Mouse (Mus musculus) mouse trophoblast stem cell (cell line): Measurements from ENCODE around the gene Armc2.

Experiments
- in situ Hi-C, 2 experiments: fragments of 300-500 bp; cut with MseI, MboI; formaldehyde crosslinking; loops; 2 replicates in 1 of 2; 3 replicates in 1 of 2; pipeline ENCODE4 v1.15.1; 2025

Armc2 gene

GRCm38 (mm10) chr10:42018016-42018949 lies at the start of gene Armc2:
Armc2 (minus strand) TSS chr10:42018442.
- in situ Hi-C loops, result no loop called here

DNA sequence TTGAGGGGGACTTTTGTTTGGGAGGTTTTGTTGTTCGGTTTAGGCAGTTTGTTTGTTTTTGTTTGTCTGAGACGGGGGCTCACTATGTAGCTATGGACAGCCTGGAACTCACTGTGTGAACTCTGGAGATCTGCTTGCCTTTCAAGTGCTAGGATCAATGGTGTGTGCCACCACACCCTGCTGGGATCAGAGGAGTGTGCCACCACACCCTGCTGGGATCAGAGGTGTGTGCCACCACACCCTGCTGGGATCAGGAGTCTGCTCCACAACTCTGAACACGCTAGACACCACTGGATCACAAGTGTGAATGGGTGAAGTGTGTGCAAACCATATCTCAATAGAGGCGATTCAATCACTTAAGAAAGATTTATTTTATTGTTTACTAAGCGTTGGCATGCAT lies 46.2 kb upstream of the Armc2 start:
- in situ Hi-C loops, result no loop called here

DNA sequence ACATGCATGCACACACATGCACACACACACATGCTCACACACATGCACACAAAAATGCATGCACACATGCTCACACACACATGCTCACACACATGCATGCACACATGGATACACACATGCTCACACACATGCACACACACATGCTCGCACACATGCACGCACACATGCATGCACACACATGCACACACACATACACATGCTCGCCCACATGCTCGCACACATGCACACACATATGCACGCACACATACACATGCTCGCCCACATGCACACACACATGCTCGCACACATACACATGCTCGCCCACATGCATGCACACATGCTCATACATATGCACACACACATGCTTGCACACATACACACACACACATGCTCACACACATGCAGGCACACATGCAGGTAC lies 41.3 kb upstream of the Armc2 start:
- in situ Hi-C loops, result no loop called here

GRCm38 (mm10) chr10:42057746-42058145 lies 39.5 kb upstream of the Armc2 start:
- in situ Hi-C loops, result no loop called here

GRCm38 (mm10) chr10:42057231-42057601 lies 39.0 kb upstream of the Armc2 start:
- in situ Hi-C loops, result no loop called here

GRCm38 (mm10) chr10:42056486-42057230 lies 38.4 kb upstream of the Armc2 start:
- in situ Hi-C loops, result no loop called here

GRCm38 (mm10) chr10:42055224-42056165 lies 37.3 kb upstream of the Armc2 start:
- in situ Hi-C loops, result no loop called here

DNA sequence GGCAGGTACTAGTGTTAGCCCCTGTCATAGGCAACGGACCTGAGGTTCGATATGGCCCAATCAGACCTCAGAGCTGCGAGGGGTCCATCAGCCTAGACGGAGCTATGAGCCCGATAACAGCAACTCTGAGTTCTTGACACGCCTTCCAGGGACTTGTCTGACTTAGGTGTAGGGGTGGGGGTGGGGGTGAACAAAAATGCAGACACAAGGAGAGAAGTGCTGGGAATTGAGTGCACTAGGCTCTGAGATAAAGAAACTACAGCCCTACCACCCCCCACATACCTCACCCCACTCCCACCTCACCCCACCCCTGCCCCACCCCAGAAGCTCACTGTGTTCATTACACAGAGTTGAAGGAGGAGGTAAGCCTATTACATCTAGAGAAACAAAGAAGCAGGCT lies 32.8 kb upstream of the Armc2 start:
- in situ Hi-C loops, result no loop called here

DNA sequence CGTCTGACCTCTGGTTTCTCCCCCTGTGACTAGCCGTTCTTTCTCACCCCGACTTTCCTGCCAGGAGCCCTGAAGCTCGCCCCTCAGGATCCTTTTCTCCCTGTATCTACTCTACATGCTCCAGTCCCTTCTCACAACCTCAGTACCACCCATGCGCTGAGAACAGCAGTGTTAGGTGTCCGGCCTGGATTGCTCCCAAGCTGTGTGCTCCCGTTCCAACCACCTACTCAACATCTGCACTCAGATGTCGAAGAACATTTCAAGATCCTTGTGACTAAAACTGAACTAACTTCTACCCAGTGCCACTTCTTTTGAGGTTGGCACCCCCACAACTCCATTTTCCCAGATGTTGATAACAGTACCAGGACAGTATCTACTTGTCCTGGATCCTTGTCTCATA lies 30.4 kb upstream of the Armc2 start:
- in situ Hi-C loops, result no loop called here

DNA sequence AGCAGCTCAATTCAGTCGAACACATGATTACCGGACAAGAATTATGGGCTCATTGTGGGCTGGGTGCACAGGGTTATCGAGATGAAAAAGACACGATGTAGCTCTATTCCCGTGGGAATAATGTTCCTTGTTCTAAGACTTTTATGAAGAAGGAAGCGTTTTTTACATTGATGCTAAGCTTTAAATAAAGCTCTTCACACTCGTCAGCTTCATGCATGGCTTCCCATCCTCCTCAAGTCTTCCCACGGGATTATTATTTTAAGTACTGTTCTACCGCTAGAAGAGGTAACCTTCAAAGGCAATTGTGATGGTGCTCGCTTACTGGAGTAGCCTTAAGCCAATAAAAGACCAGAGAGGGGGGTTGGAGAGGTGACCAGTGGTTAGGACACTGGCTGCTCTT lies 26.3 kb upstream of the Armc2 start:
- in situ Hi-C loops, result no loop called here

GRCm38 (mm10) chr10:42043307-42043706 lies 25.1 kb upstream of the Armc2 start:
- in situ Hi-C loops, result no loop called here

DNA sequence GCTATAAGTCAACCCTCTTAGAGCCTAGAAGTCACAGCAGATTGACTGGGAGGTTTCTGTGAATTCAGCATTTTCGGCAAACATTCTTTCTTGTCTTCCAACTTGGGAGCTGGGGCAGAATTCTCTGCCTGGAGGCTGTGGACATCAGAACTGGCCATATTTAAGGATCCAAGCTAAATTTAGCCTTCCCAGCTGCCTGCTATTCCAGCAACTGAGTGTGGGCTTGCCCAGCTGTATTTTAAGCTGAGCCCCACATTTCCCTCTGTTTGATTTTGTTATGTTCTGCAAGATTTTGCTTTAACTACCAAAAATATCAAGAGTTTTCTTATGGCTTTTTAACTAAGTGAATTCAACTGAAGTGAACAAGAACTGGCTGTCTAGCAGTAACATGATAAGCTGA lies 24.6 kb upstream of the Armc2 start:
- in situ Hi-C loops, result no loop called here

DNA sequence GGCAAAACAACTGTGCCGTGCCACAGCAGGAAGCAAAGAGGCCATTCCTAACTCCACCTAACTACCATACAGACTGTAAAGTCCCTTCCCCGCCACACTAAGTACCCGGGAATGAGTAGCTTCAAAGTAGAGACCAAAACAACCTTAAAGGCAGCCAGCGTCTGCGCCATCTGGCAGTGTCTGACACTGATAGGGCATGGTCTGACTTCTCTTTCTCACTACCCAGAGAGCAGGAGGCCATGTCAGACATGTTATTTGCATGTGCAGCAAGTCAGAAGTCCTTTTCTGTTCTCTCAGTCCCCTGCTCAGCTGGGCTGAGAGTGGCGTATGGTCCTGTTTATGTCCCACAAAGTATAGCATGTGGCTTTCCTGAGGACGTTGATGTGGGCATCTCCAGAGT lies 23.8 kb upstream of the Armc2 start:
- in situ Hi-C loops, result no loop called here

DNA sequence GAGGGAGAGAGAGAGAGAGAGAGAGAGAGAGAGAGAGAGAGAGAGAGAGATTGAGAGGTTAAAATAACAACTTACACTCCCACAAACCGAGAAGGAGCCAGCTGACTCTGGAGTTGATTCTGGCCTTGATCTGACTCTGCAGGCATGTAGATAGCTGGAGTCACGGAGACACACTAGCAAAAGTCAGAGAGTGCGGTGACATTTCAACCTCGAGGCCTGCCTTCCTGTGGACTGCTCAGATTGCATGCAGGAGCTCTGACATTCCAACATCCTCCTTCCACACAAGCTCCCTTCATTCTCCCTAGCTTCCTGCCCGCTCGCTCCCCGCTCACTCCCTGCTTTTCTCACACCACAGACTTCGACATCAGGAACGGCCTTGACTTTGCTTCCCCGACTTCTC lies 20.3 kb upstream of the Armc2 start:
- in situ Hi-C loops, result no loop called here

DNA sequence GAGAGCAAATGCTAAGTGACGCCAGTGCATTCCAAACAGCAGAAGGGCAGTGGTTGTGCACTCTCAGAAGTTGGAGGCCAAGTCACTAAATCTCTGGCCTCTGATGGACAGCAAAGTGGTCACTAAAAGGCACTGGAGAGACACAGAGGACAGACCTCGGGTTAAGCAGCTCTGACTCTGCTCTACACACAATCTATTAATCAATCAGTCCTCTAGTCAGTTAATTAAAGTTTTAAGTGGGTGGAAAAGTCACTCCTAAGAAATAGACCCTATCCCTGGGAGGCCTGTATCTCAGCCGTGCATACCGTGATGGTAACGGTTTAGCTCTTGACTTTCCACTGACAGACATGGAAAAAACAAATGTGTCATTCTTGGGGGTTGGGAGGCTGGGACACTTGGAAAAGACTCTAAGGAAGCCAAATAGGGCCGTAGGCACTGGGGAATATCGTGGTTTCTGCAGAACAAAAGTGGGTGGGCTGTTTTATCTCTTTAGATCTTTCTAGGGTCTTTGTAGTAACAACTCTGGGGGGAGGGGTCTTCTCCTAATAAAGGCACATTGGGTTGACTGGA lies 19.1 kb upstream of the Armc2 start:
- in situ Hi-C loops, result no loop called here

- in situ Hi-C loops, result no loop called here
Measured at GRCm38 (mm10) chr10:42036846-42037245, 18.6 kb upstream of the Armc2 start.

DNA sequence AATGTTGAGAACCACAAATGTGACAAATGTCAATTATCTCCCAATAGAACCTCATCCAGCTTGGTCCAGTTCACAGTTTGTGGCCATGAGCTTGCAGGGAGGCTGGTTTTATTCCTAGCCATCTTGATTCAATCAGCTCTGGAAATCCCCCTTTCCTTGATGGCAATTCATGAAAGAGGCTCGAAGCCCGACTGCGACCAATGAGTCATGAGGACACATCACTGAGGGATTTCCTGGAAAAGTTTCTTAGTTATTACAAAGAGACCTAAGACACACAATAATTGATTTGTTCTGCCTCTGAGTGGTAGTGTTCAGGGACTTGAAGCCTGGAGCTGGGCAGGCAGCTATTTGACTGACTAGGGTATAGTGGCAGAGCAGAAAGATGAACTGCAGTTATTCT lies 15.3 kb upstream of the Armc2 start:
- in situ Hi-C loops, result no loop called here

DNA sequence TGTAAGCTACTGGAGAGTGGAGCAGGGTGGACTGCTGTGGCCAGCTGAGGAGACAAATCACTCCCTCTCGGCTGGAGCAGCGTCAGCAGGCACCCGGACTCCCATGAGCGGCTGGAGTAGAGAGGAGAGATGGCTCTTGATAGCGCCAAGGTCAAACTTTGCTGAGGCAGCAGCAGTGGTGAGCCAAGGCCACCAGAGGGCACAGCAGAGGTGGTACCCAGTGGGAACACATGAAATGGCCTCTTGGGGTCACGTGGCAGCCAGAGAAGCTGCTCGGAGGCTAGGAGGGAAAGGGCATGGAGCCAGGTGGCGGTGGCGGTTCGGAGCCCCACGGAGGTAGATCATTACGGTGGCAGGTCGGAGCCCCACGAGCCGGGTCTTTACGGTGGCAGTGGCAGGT lies 12.8 kb upstream of the Armc2 start:
- in situ Hi-C loops, result no loop called here

- in situ Hi-C loops, result no loop called here
Measured at GRCm38 (mm10) chr10:42029502-42029901, 11.3 kb upstream of the Armc2 start.

DNA sequence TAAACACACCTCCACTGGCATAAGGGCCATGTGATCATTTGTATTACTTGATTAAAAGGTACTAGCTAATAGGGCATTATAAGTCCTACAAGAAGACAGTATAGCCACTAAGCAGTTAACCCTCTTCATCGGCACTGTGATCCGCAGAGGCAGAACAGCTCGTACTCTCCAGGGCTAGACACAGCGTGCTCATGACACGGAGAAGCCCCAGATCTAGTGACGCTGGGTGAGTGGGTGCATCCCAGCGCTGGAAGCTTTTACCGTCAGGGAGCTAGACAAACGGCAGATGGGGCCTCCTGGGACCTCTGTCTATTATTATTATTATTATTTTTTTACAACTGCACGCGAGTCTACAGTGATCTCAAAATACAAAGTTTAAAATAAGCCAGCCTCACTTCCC lies 9.1 kb upstream of the Armc2 start:
- in situ Hi-C loops, result no loop called here

GRCm38 (mm10) chr10:42024406-42024805 lies 6.2 kb upstream of the Armc2 start:
- in situ Hi-C loops, result no loop called here

DNA sequence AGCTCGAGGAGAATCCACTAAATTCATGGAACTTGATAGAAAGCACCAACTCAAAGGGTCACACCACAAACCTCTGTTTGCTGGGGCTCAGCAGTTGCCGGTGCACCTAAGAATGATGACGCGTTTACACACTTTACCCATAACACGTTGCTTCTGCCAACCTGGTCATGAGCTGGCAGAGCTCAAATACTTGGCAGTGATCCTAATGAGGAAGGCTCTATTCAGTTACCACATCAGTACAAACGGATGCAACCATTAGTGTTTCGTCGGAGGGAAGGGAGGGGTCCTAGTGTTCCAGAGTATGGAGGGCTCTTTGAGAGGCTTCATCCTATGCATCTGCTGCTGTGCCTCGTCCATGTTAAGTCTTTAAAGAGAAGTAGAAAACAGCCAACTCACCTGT lies 3.3 kb upstream of the Armc2 start:
- in situ Hi-C loops, result no loop called here
